Mouse (Mus musculus): ENCODE measurements at regions not wholly inside any gene's neighbourhood (a gene's known extent, or its start where the extent isn't known, plus 50 kb on each side); places are given as distances from the start of the nearest gene placed in this dataset.

DNA sequence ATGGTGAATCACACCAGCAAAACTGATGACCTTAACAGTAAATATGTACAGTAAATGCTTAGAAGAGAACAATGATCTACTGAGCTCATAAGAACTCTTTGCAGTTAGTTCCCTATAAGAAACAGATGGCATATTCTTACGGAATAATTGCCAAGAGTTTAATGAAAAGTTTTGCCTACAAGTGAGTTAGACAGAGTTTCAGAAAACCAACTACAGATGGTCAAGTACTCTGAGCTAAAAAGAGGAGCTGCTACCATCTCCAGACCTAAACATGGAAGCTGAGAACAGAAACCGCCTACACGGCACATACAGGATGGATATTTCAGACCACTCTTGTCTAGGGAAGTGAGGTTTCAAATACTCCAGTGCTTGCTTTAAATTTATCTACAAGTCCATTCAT, 293.1 kb downstream of the Gm7489 start:
- H3ac ChIP-seq (ENCODE audit: control insufficient read depth, insufficient read length) = no peak overlapping the region
- H3K27me3 ChIP-seq (ENCODE audit: control insufficient read depth, insufficient read depth, insufficient read length) = no peaks in the 10 kb centered on the region
- no peaks in the 10 kb centered on the region for H3K36me3 ChIP-seq (ENCODE audit: control insufficient read depth, insufficient read depth)
- TF ChIP-seq POLR2AphosphoS2 (IDR thresholded peaks at IDR 0.05; ENCODE audit: insufficient read length, low read depth) (no peak), MYOD1 (IDR thresholded peaks at IDR 0.05; ENCODE audit: control insufficient read depth in 1 of 3, insufficient read length in 2 of 3, low read depth in 2 of 3) (no peak), USF1 (IDR thresholded peaks at IDR 0.05; ENCODE audit: low read depth) (no peak), TCF3 (IDR thresholded peaks at IDR 0.05; ENCODE audit: insufficient read length, low read depth) (no peak), SRF (IDR thresholded peaks at IDR 0.05; ENCODE audit: control insufficient read depth, insufficient read length, low read depth) (no peak), CEBPB (IDR thresholded peaks at IDR 0.05; ENCODE audit: insufficient read depth, poor library complexity, severe bottlenecking) (no peak), TCF12 (IDR thresholded peaks at IDR 0.05; ENCODE audit: insufficient read depth, poor library complexity, severe bottlenecking) (no peak), MYOG (IDR thresholded peaks at IDR 0.05; ENCODE audit: control insufficient read depth in 1 of 3, insufficient read depth in 1 of 3, insufficient read length in 2 of 3, low read depth in 2 of 3) (no peak), E2F4 (IDR thresholded peaks at IDR 0.05; ENCODE audit: insufficient read depth) (no peak), POLR2A (IDR thresholded peaks at IDR 0.05; ENCODE audit: insufficient read length, low read depth) (no peak), MAX (IDR thresholded peaks at IDR 0.05; ENCODE audit: low read depth) (no peak), REST (IDR thresholded peaks at IDR 0.05; ENCODE audit: insufficient read depth, insufficient read length) (no peak)
- H3K4me2 ChIP-seq (ENCODE audit: low read depth) = no peak overlapping the region
- H3K79me2 ChIP-seq (ENCODE audit: control insufficient read depth, insufficient read depth) = no peaks in the 10 kb centered on the region
- H3K4me3 ChIP-seq = no peak overlapping the region

Data from myocyte (in vitro differentiated cells).